Mouse (Mus musculus) forebrain, postnatal 0 days (tissue): ENCODE results near the gene Psmb3. TPM values are rescaled to one million over a fixed set of nuclear protein-coding genes. Genes with fewer than 3 reads are reported as not detected.

Source experiments
- ATAC-seq: fragments of 200-750 bp; cut with Nextera tagmentation; 2 replicates; pipeline ENCODE4 v1.8.0; 2017; ENCODE audit warnings: mild to moderate bottlenecking, moderate library complexity
- DNase-seq: peaks from one replicate; pipeline ENCODE4 v3.0.0-alpha.2; 2015
- H3K27ac ChIP-seq: fragments of 300-500 bp; sonication (generic); 2 replicates; pipeline ENCODE4 v1.5.1; 2014; ENCODE audit warnings: low read depth, mild to moderate bottlenecking, antibody characterized with exemption, low read length, moderate library complexity, mixed read lengths
- H3K27me3 ChIP-seq: fragments of 300-500 bp; sonication (generic); 2 replicates; pipeline ENCODE4 v1.6.1; 2014; ENCODE audit warnings: mild to moderate bottlenecking, low read length, mixed read lengths; ENCODE audit not compliant: insufficient read depth
- H3K36me3 ChIP-seq: fragments of 300-500 bp; sonication (generic); 2 replicates; pipeline ENCODE4 v1.6.1; 2014; ENCODE audit warnings: mild to moderate bottlenecking, moderate library complexity; ENCODE audit not compliant: insufficient read depth
- H3K4me1 ChIP-seq: fragments of 300-500 bp; sonication (generic); 2 replicates; pipeline ENCODE4 v1.6.1; 2014; ENCODE audit warnings: antibody characterized with exemption; ENCODE audit not compliant: insufficient read depth
- H3K4me2 ChIP-seq: fragments of 300-500 bp; sonication (generic); 2 replicates; pipeline ENCODE4 v1.6.1; 2014; ENCODE audit warnings: low read depth, mild to moderate bottlenecking, moderate library complexity
- H3K4me3 ChIP-seq: fragments of 300-500 bp; sonication (generic); 2 replicates; pipeline ENCODE4 v1.5.1; 2014; ENCODE audit warnings: low read depth, low read length, mixed read lengths
- H3K9ac ChIP-seq: fragments of 300-500 bp; sonication (generic); 2 replicates; pipeline ENCODE4 v1.6.1; 2014; ENCODE audit warnings: mild to moderate bottlenecking
- H3K9me3 ChIP-seq: fragments of 300-500 bp; sonication (generic); 2 replicates; pipeline ENCODE4 v1.6.1; 2016; ENCODE audit warnings: low read length
- CTCF ChIP-seq: sonication (generic); IDR thresholded peaks from 2 replicates; pipeline ENCODE4 v1.5.1; 2016; ENCODE audit warnings: antibody characterized with exemption, control low read depth, low read depth
- WGBS: fragments of 180-500 bp; shearing (Covaris S2); extraction: QIAGEN DNeasy Blood & Tissue Kit; methylation state at CpG from one replicate; pipeline ENCODE4 v1.1.7; 2014; 5-methylcytosine and 5-hydroxymethylcytosine counted together
- polyA plus RNA-seq: library from polyadenylated mRNA; unstranded; fragments of >200 nt; fragmentation: Nextera tagmentation; extraction: Ambion mirVana; gene quantifications from 2 replicates; pipeline ENCODE4 v1.2.1, GENCODE M21; 2015
- total RNA-seq: library from RNA; depleted of rRNA; stranded (reverse); fragments of >200 nt; gene quantifications from 2 replicates; pipeline ENCODE4 v1.2.3, GENCODE M21; 2014

Psmb3 gene
- total and polyA plus RNA-seq, 2 experiments from 2014 or later = 322 to 499 TPM

GRCm38 (mm10) chr11:97676050-97676754 lies 27.0 kb upstream of the Psmb3 start:
- Histone ChIP-seq H3K4me2 (no peak overlapping the region), H3K4me1 (no peaks in the 10 kb centered on the region), H3K4me3 (no peak overlapping the region), H3K36me3 (peaks cover 70% of the 10 kb centered on the region), H3K27ac (no peak overlapping the region), H3K27me3 (no peaks in the 10 kb centered on the region), H3K9me3 (no peaks in the 10 kb centered on the region), H3K9ac (no peak overlapping the region)
- WGBS = 79% methylated on average over 15 of the region's 15 CpGs
- ATAC-seq (no peak), DNase-seq (no peak)
- no peak for TF ChIP-seq CTCF

- Histone ChIP-seq H3K27me3 (no peaks in the 10 kb centered on the region), H3K36me3 (peaks cover 77% of the 10 kb centered on the region), H3K27ac (no peak overlapping the region), H3K9me3 (no peaks in the 10 kb centered on the region), H3K9ac (no peak overlapping the region), H3K4me1 (no peaks in the 10 kb centered on the region), H3K4me2 (no peak overlapping the region), H3K4me3 (no peak overlapping the region)
- DNase-seq (no peak), ATAC-seq (no peak)
- 17% methylated on average over 15 of the region's 15 CpGs for WGBS
- no peak for TF ChIP-seq CTCF
Observed at GRCm38 (mm10) chr11:97677381-97677780, 25.8 kb upstream of the Psmb3 start.

- no peak overlapping the region for H3K4me3 ChIP-seq
- ATAC-seq (0 out of 2 replicates have a peak, but pooled peaks have one; percentile 10), DNase-seq (no peak)
- no peaks in the 10 kb centered on the region for H3K27me3 ChIP-seq
- peaks cover 74% of the 10 kb centered on the region for H3K36me3 ChIP-seq
- no peaks in the 10 kb centered on the region for H3K9me3 ChIP-seq
- H3K27ac ChIP-seq = no peak overlapping the region
- WGBS = 46% methylated on average over 8 of the region's 8 CpGs
- no peaks in the 10 kb centered on the region for H3K4me1 ChIP-seq
- TF ChIP-seq CTCF = peak; percentile 39
- no peak overlapping the region for H3K4me2 ChIP-seq
- H3K9ac ChIP-seq = no peak overlapping the region
Observed at GRCm38 (mm10) chr11:97677842-97678241, 25.4 kb upstream of the Psmb3 start.

DNA sequence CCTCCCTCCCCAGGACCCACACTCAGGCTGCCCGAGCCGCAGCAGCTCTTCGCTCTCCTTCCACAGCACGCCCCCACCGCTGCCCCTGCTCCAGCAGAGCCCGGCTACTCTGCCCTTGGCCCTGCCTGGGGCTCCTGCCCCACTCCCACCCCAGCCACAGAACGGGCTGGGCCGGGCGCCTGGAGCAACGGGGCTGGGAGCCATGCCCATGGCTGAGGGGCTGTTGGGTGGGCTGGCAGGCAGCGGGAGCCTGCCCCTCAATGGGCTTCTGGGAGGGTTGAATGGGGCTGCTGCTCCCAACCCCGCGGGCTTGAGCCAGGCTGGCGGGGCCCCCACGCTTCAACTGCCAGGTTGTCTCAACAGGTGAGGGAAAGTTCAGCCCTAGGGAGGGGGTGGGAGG lies 24.9 kb upstream of the Psmb3 start:
- no peak overlapping the region for H3K27ac ChIP-seq
- no peak for DNase-seq
- H3K4me3 ChIP-seq = no peak overlapping the region
- H3K9ac ChIP-seq = no peak overlapping the region
- H3K9me3 ChIP-seq = no peaks in the 10 kb centered on the region
- H3K27me3 ChIP-seq = no peaks in the 10 kb centered on the region
- WGBS = 45% methylated on average over 15 of the region's 15 CpGs
- peaks cover 70% of the 10 kb centered on the region for H3K36me3 ChIP-seq
- no peak overlapping the region for H3K4me2 ChIP-seq
- no peaks in the 10 kb centered on the region for H3K4me1 ChIP-seq
- 0 out of 2 replicates have a peak, but pooled peaks have one; percentile 23 for ATAC-seq
- no peak for TF ChIP-seq CTCF

DNA sequence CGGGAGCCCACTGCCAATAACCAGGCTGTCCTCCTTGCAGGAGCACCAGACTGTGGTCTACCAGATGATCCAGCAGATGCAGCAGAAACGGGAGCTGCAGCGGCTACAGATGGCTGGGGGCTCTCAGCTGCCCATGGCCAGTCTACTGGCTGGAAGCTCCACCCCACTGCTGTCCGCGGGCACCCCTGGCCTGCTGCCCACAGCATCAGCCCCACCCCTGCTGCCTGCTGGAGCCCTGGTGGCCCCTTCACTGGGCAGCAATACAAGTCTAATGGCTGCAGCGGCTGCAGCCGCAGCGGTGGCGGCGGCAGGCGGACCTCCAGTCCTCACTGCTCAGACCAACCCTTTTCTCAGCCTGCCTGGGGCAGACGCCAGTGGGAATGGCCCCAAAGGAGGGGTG lies 22.8 kb upstream of the Psmb3 start:
- WGBS = 41% methylated on average over 12 of the region's 12 CpGs

GRCm38 (mm10) chr11:97682504-97683055 lies 20.6 kb upstream of the Psmb3 start:
- ATAC-seq (no peak), DNase-seq (no peak)
- no peak overlapping the region for H3K4me2 ChIP-seq
- no peak for TF ChIP-seq CTCF
- H3K27me3 ChIP-seq = no peaks in the 10 kb centered on the region
- no peak overlapping the region for H3K4me3 ChIP-seq
- H3K4me1 ChIP-seq = no peaks in the 10 kb centered on the region
- H3K27ac ChIP-seq = no peak overlapping the region
- no peak overlapping the region for H3K9ac ChIP-seq
- WGBS = 74% methylated on average over 6 of the region's 6 CpGs
- H3K9me3 ChIP-seq = no peaks in the 10 kb centered on the region
- H3K36me3 ChIP-seq = peaks cover 36% of the 10 kb centered on the region

More for the DNA sequence above, 22.8 kb upstream of the Psmb3 start:
- no peaks in the 10 kb centered on the region for H3K4me1 ChIP-seq
- no peaks in the 10 kb centered on the region for H3K27me3 ChIP-seq
- ATAC-seq (peak; percentile 50), DNase-seq (peak; percentile 43)
- no peak overlapping the region for H3K27ac ChIP-seq
- no peak overlapping the region for H3K4me2 ChIP-seq
- H3K36me3 ChIP-seq = peaks cover 53% of the 10 kb centered on the region
- no peak for TF ChIP-seq CTCF
- H3K9me3 ChIP-seq = no peaks in the 10 kb centered on the region
- no peak overlapping the region for H3K4me3 ChIP-seq
- no peak overlapping the region for H3K9ac ChIP-seq

- Histone ChIP-seq H3K9me3 (no peaks in the 10 kb centered on the region), H3K4me1 (no peaks in the 10 kb centered on the region), H3K4me2 (no peak overlapping the region), H3K9ac (no peak overlapping the region), H3K4me3 (no peak overlapping the region), H3K27ac (no peak overlapping the region), H3K27me3 (no peaks in the 10 kb centered on the region), H3K36me3 (peaks cover 32% of the 10 kb centered on the region)
- TF ChIP-seq CTCF = no peak
- no peak for ATAC-seq
- 84% methylated on average over 6 of the region's 6 CpGs for WGBS
- no peak for DNase-seq
Observed at GRCm38 (mm10) chr11:97684063-97684680, 19.0 kb upstream of the Psmb3 start.
